9 mouse cellular contexts compared by ENCODE assay signal in genomic region chr11:94676308-94676707, GRCm38 (mm10). TPM values are rescaled to one million over a fixed set of nuclear protein-coding genes. Genes with fewer than 3 reads are reported as not detected.
DNase-seq lines count a peak whose midpoint lies in the region; ATAC-seq lines count a peak whose summit lies in the region.
"Had no signal": no experiment of that assay in that cellular context is flagged by ENCODE, and none has a peak within 500 bp of the region (broad histone marks: within the 10 kb centered on the region; RNA-seq: fewer than 3 reads in every experiment).

No protein-coding gene starts in this region.

- WGBS in heart, embryonic 15.5 days = 38% methylated on average over 4 of the region's 4 CpGs
- WGBS in hindbrain, embryonic 16.5 days = 40% methylated on average over 4 of the region's 4 CpGs
- 38% methylated on average over 4 of the region's 4 CpGs for WGBS in midbrain, embryonic 15.5 days

- H3K4me2 ChIP-seq in heart, embryonic 15.5 days = peak overlapping the region; percentile 82
- peak overlapping the region; percentile 82 for H3K4me2 ChIP-seq in hindbrain, embryonic 16.5 days (ENCODE audit: low read length)
- H3K4me2 ChIP-seq in midbrain, embryonic 15.5 days = peak overlapping the region; percentile 93

- no peak overlapping the region; the same call in 1 of the 2 replicates for H3K27ac ChIP-seq in heart, embryonic 15.5 days
- H3K27ac ChIP-seq in brown adipose tissue, adult 24 weeks (replicated peaks; ENCODE audit: low read depth, low read length) = no peak overlapping the region
- no peak overlapping the region for H3K27ac ChIP-seq in hindbrain, embryonic 16.5 days (ENCODE audit: low read depth, low read length)
- no peak overlapping the region; the same call in 1 of the 2 replicates for H3K27ac ChIP-seq in midbrain, embryonic 15.5 days

- peaks cover 30% of the 10 kb centered on the region for H3K4me1 ChIP-seq in heart, embryonic 15.5 days (replicated peaks)
- H3K4me1 ChIP-seq in brown adipose tissue, adult 24 weeks (ENCODE audit: control insufficient read depth, insufficient read depth, insufficient read length, low read length) = peaks cover 24% of the 10 kb centered on the region
- peaks cover 20% of the 10 kb centered on the region for H3K4me1 ChIP-seq in hindbrain, embryonic 16.5 days (ENCODE audit: control insufficient read depth, insufficient read depth, low read depth, low read length)
- peaks cover 24% of the 10 kb centered on the region for H3K4me1 ChIP-seq in midbrain, embryonic 15.5 days

- intact Hi-C loops in left cerebral cortex, postnatal 4 days (cut with DNase I) = no loop called here

- H3K27me3 ChIP-seq in heart, embryonic 15.5 days = no peaks in the 10 kb centered on the region
- no peaks in the 10 kb centered on the region for H3K27me3 ChIP-seq in hindbrain, embryonic 16.5 days (replicated peaks; ENCODE audit: control insufficient read depth, insufficient read depth, low read length)
- no peaks in the 10 kb centered on the region for H3K27me3 ChIP-seq in midbrain, embryonic 15.5 days (replicated peaks)

- H3K36me3 ChIP-seq in heart, embryonic 15.5 days = no peaks in the 10 kb centered on the region
- no peaks in the 10 kb centered on the region for H3K36me3 ChIP-seq in hindbrain, embryonic 16.5 days (ENCODE audit: control insufficient read depth, insufficient read depth, low read length)
- H3K36me3 ChIP-seq in midbrain, embryonic 15.5 days (replicated peaks) = no peaks in the 10 kb centered on the region

- no peaks in the 10 kb centered on the region for H3K9me3 ChIP-seq in heart, embryonic 15.5 days (replicated peaks)
- H3K9me3 ChIP-seq in hindbrain, embryonic 16.5 days (ENCODE audit: control insufficient read depth, low read length) = no peaks in the 10 kb centered on the region
- no peaks in the 10 kb centered on the region for H3K9me3 ChIP-seq in midbrain, embryonic 15.5 days

- peak overlapping the region; percentile 96 for H3K4me3 ChIP-seq in heart, embryonic 15.5 days
- H3K4me3 ChIP-seq in brown adipose tissue, adult 24 weeks (ENCODE audit: insufficient read depth, low read depth, low read length) = peak overlapping the region; percentile 88
- H3K4me3 ChIP-seq in hindbrain, embryonic 16.5 days (ENCODE audit: low read length) = peak overlapping the region; percentile 82
- H3K4me3 ChIP-seq in midbrain, embryonic 15.5 days = peak overlapping the region; percentile 99

- DNase-seq in heart, postnatal 4 days = no peak
- no peak for DNase-seq in ovary, postnatal 36 days (ENCODE audit: low spot score)
- DNase-seq in left cerebral cortex, postnatal 4 days = no peak
- no peak for DNase-seq in cerebellum, postnatal 25 days

- H3K9ac ChIP-seq in heart, embryonic 15.5 days = peak overlapping the region; percentile 98
- peak overlapping the region; percentile 95 for H3K9ac ChIP-seq in hindbrain, embryonic 16.5 days (ENCODE audit: low read depth, low read length)
- H3K9ac ChIP-seq in midbrain, embryonic 15.5 days = peak overlapping the region; percentile 98

- ATAC-seq in heart, embryonic 15.5 days (replicated peaks; ENCODE audit: insufficient number of reproducible peaks, insufficient read depth, low FRiP score, low read depth) = no peak
- ATAC-seq in hindbrain, embryonic 16.5 days = no peak
- no peak for ATAC-seq in midbrain, embryonic 15.5 days (replicated peaks)

RNA-seq across cellular contexts. Expression of gene Xylt2, which starts 1.0 kb away (rescaled TPM):
- polyA plus RNA-seq in heart, embryonic 15.5 days (2015; fragmentation: Nextera tagmentation; extraction: Ambion mirVana) = 11.6 and 16.6 TPM in 2 replicates
- 10 to 100 TPM; 17.9 to 20.4 TPM for total RNA-seq in heart, postnatal 4 days (2021)
- 5.6 and 8.2 TPM in 2 replicates for polyA plus RNA-seq in brown adipose tissue, adult 24 weeks (2012; ENCODE audit: insufficient read depth, insufficient read length, missing spikeins)
- 13.0 and 14.4 TPM in 2 replicates for polyA plus RNA-seq in hindbrain, embryonic 16.5 days (2015; fragmentation: Nextera tagmentation; extraction: Ambion mirVana)
- polyA plus RNA-seq in midbrain, embryonic 15.5 days (2015; fragmentation: Nextera tagmentation; extraction: Ambion mirVana) = 12.8 and 14.5 TPM in 2 replicates
- total RNA-seq in left cerebral cortex, postnatal 4 days (2021) = 10 to 100 TPM; 16.2 to 18.7 TPM

RNA-seq across cellular contexts. Expression of gene Eme1, which starts 22.5 kb away (rescaled TPM):
- 8.7 and 11.5 TPM in 2 replicates for polyA plus RNA-seq in heart, embryonic 15.5 days (2015; fragmentation: Nextera tagmentation; extraction: Ambion mirVana)
- total RNA-seq in heart, postnatal 4 days (2021) = 1 to 10 TPM; 4.2 to 5.1 TPM
- not detected in 2 replicates for polyA plus RNA-seq in brown adipose tissue, adult 24 weeks (2012; ENCODE audit: insufficient read depth, insufficient read length, missing spikeins)
- polyA plus RNA-seq in hindbrain, embryonic 16.5 days (2015; fragmentation: Nextera tagmentation; extraction: Ambion mirVana) = 3.5 and 4.4 TPM in 2 replicates
- polyA plus RNA-seq in midbrain, embryonic 15.5 days (2015; fragmentation: Nextera tagmentation; extraction: Ambion mirVana) = 3.1 and 3.5 TPM in 2 replicates
- total RNA-seq in left cerebral cortex, postnatal 4 days (2021) = 1 to 10 TPM; 1.3 to 1.6 TPM

RNA-seq across cellular contexts. Expression of gene Mrpl27, which starts 22.7 kb away (rescaled TPM):
- 122 and 135 TPM in 2 replicates for polyA plus RNA-seq in heart, embryonic 15.5 days (2015; fragmentation: Nextera tagmentation; extraction: Ambion mirVana)
- 10 to 100 TPM; 72.9 to 78.9 TPM for total RNA-seq in heart, postnatal 4 days (2021)
- polyA plus RNA-seq in brown adipose tissue, adult 24 weeks (2012; ENCODE audit: insufficient read depth, insufficient read length, missing spikeins) = 138 and 145 TPM in 2 replicates
- 141 and 157 TPM in 2 replicates for polyA plus RNA-seq in hindbrain, embryonic 16.5 days (2015; fragmentation: Nextera tagmentation; extraction: Ambion mirVana)
- polyA plus RNA-seq in midbrain, embryonic 15.5 days (2015; fragmentation: Nextera tagmentation; extraction: Ambion mirVana) = 133 and 138 TPM in 2 replicates
- total RNA-seq in left cerebral cortex, postnatal 4 days (2021) = 10 to 100 TPM; 52.5 to 52.6 TPM

RNA-seq across cellular contexts. Expression of gene Gm11541, which starts 28.0 kb away (rescaled TPM):
- 0.13 TPM in 1 of 2 replicates, not detected in the other for polyA plus RNA-seq in heart, embryonic 15.5 days (2015; fragmentation: Nextera tagmentation; extraction: Ambion mirVana)
- total RNA-seq in heart, postnatal 4 days (2021) = not detected
- not detected in 2 replicates for polyA plus RNA-seq in brown adipose tissue, adult 24 weeks (2012; ENCODE audit: insufficient read depth, insufficient read length, missing spikeins)
- polyA plus RNA-seq in hindbrain, embryonic 16.5 days (2015; fragmentation: Nextera tagmentation; extraction: Ambion mirVana) = 0.27 and 0.35 TPM in 2 replicates
- polyA plus RNA-seq in midbrain, embryonic 15.5 days (2015; fragmentation: Nextera tagmentation; extraction: Ambion mirVana) = not detected in 2 replicates
- total RNA-seq in left cerebral cortex, postnatal 4 days (2021) = not detected
- polyA plus RNA-seq: gonadal fat pad, adult 2 months had no signal

RNA-seq across cellular contexts. Expression of gene Lrrc59, which starts 46.7 kb away (rescaled TPM):
- polyA plus RNA-seq in heart, embryonic 15.5 days (2015; fragmentation: Nextera tagmentation; extraction: Ambion mirVana) = 100 and 128 TPM in 2 replicates
- total RNA-seq in heart, postnatal 4 days (2021) = 10 to 100 TPM; 85.0 to 91.8 TPM
- 60.1 and 63.6 TPM in 2 replicates for polyA plus RNA-seq in brown adipose tissue, adult 24 weeks (2012; ENCODE audit: insufficient read depth, insufficient read length, missing spikeins)
- 153 and 171 TPM in 2 replicates for polyA plus RNA-seq in hindbrain, embryonic 16.5 days (2015; fragmentation: Nextera tagmentation; extraction: Ambion mirVana)
- polyA plus RNA-seq in midbrain, embryonic 15.5 days (2015; fragmentation: Nextera tagmentation; extraction: Ambion mirVana) = 165 and 166 TPM in 2 replicates
- total RNA-seq in left cerebral cortex, postnatal 4 days (2021) = 100 to 1,000 TPM; 112 to 115 TPM
